ENCODE assay signal across 11 mouse cellular contexts in genomic region chr3:117577349-117577748, GRCm38 (mm10). TPM values are rescaled to one million over a fixed set of nuclear protein-coding genes. Genes with fewer than 3 reads are reported as not detected.
DNase-seq lines count a peak whose midpoint lies in the region; ATAC-seq and TF ChIP-seq lines count a peak whose summit lies in the region.
"Had no signal": no experiment of that assay in that cellular context is flagged by ENCODE, and none has a peak within 500 bp of the region (broad histone marks: within the 10 kb centered on the region; RNA-seq: fewer than 3 reads in every experiment).

No protein-coding gene starts in this region.

- no peaks in the 10 kb centered on the region for H3K36me3 ChIP-seq in heart, embryonic 10.5 days
- no peaks in the 10 kb centered on the region for H3K36me3 ChIP-seq in hindbrain, postnatal 0 days (ENCODE audit: insufficient read depth, low read length)
- no peaks in the 10 kb centered on the region for H3K36me3 ChIP-seq in intestine, embryonic 15.5 days

- peak; percentile 16 for DNase-seq in cerebellum, adult 9-11 months
- DNase-seq in cerebellum, adult 11-12 months = no peak
- peak; percentile 49 to 55 for DNase-seq in heart, postnatal 10 days
- DNase-seq in heart, embryonic 10.5 days (ENCODE audit: low spot score) = no peak
- peak; percentile 10 for DNase-seq in lung, postnatal 14 days
- DNase-seq in lung, adult 18-20 months = no peak
- peak; percentile 43 for DNase-seq in hindbrain, postnatal 0 days (ENCODE audit: low spot score)
- DNase-seq: adrenal gland, adult 8-10 months had no signal

- intact Hi-C loops in heart, postnatal 10 days (cut with DNase I) = no loop called here

- no peak for ATAC-seq in hindbrain, postnatal 0 days
- no peak for ATAC-seq in intestine, embryonic 15.5 days

- H3K9me3 ChIP-seq in heart, embryonic 10.5 days = no peaks in the 10 kb centered on the region
- H3K9me3 ChIP-seq in hindbrain, postnatal 0 days (ENCODE audit: low read length) = no peaks in the 10 kb centered on the region
- no peaks in the 10 kb centered on the region for H3K9me3 ChIP-seq in intestine, embryonic 15.5 days

- H3K4me2 ChIP-seq in hindbrain, postnatal 0 days (ENCODE audit: low read depth, low read length) = peak overlapping the region; percentile 74
- no peak overlapping the region for H3K4me2 ChIP-seq in intestine, embryonic 15.5 days (replicated peaks)
- H3K4me2 ChIP-seq: liver, embryonic 11.5 days had no signal

- H3K4me3 ChIP-seq in heart, embryonic 10.5 days = no peak overlapping the region
- H3K4me3 ChIP-seq in hindbrain, postnatal 0 days (ENCODE audit: low read length) = no peak overlapping the region
- H3K4me3 ChIP-seq in intestine, embryonic 15.5 days (replicated peaks) = no peak overlapping the region

- 97% methylated on average over 2 of the region's 2 CpGs for WGBS in heart, embryonic 10.5 days
- 94% methylated on average over 2 of the region's 2 CpGs for WGBS in hindbrain, postnatal 0 days
- 99% methylated on average over 2 of the region's 2 CpGs for WGBS in intestine, embryonic 15.5 days

- H3K9ac ChIP-seq in hindbrain, postnatal 0 days (replicated peaks; ENCODE audit: low read length) = no peak overlapping the region
- no peak overlapping the region for H3K9ac ChIP-seq in intestine, embryonic 15.5 days

- H3K27me3 ChIP-seq in heart, embryonic 10.5 days (ENCODE audit: insufficient read depth, poor library complexity, severe bottlenecking) = peaks cover 23% of the 10 kb centered on the region
- H3K27me3 ChIP-seq in hindbrain, postnatal 0 days (ENCODE audit: insufficient read depth, low read length) = no peaks in the 10 kb centered on the region
- H3K27me3 ChIP-seq in intestine, embryonic 15.5 days (replicated peaks) = peaks cover 21% of the 10 kb centered on the region

- no peak overlapping the region for H3K27ac ChIP-seq in heart, embryonic 10.5 days
- H3K27ac ChIP-seq in hindbrain, postnatal 0 days = no peak overlapping the region
- no peak overlapping the region for H3K27ac ChIP-seq in intestine, embryonic 15.5 days

- TF ChIP-seq CTCF in hindbrain, postnatal 0 days (IDR thresholded peaks at IDR 0.05; ENCODE audit: low read depth) = no peak

- H3K4me1 ChIP-seq in heart, embryonic 10.5 days = peaks cover 21% of the 10 kb centered on the region
- no peaks in the 10 kb centered on the region for H3K4me1 ChIP-seq in hindbrain, postnatal 0 days (ENCODE audit: insufficient read depth, low read length)
- H3K4me1 ChIP-seq in intestine, embryonic 15.5 days (replicated peaks) = peaks cover 10% of the 10 kb centered on the region

RNA-seq across cellular contexts. Expression of gene Plppr5, which starts 2.7 kb away (rescaled TPM):
- total RNA-seq in heart, postnatal 10 days (2021) = under 1 TPM; 0.50 to 0.65 TPM
- polyA plus RNA-seq in heart, embryonic 10.5 days (2016; fragmentation: Nextera tagmentation; extraction: Ambion mirVana) = 5.2 and 5.3 TPM in 2 replicates
- 20.3 and 20.6 TPM in 2 replicates for total RNA-seq in hindbrain, postnatal 0 days (2014; rRNA removed)
- polyA plus RNA-seq in hindbrain, postnatal 0 days (2015; fragmentation: Nextera tagmentation; extraction: Ambion mirVana) = 11.7 and 11.8 TPM in 2 replicates
- 1.1 and 1.5 TPM in 2 replicates for polyA plus RNA-seq in intestine, embryonic 15.5 days (2015; fragmentation: Nextera tagmentation; extraction: Ambion mirVana)
- total RNA-seq: common myeloid progenitor, adult 5-6 weeks had no signal

Comparison
In these comparisons a context has a peak if more than half of its experiments do, and no peak if none do; other contexts are left out.
1. DNase-seq: peak in cerebellum, adult 9-11 months (single experiment), heart, postnatal 10 days (2 of 2), lung, postnatal 14 days (single experiment) and hindbrain, postnatal 0 days (single experiment); none in cerebellum, adult 11-12 months (single experiment), heart, embryonic 10.5 days (single experiment) and lung, adult 18-20 months (0 of 2).